9 mouse cellular contexts compared by ENCODE assay signal in genomic region chr8:115414061-115414473, GRCm38 (mm10).
DNase-seq lines count a peak whose midpoint lies in the region; ATAC-seq lines count a peak whose summit lies in the region.
"Had no signal": no experiment of that assay in that cellular context is flagged by ENCODE, and none has a peak within 500 bp of the region (broad histone marks: within the 10 kb centered on the region; RNA-seq: fewer than 3 reads in every experiment).

No protein-coding gene starts in this region.

- ATAC-seq in kidney, embryonic 16.5 days (ENCODE audit: low FRiP score, low TSS enrichment), result peak; percentile 91
- ATAC-seq in forebrain, embryonic 14.5 days, result peak; percentile 63
- ATAC-seq in intestine, embryonic 16.5 days, result peak; percentile 76

- H3K36me3 ChIP-seq in kidney, embryonic 16.5 days (ENCODE audit: insufficient read depth, low read length), result no peaks in the 10 kb centered on the region
- no peaks in the 10 kb centered on the region for H3K36me3 ChIP-seq in forebrain, embryonic 14.5 days (ENCODE audit: control insufficient read depth, insufficient read depth, low read length)
- H3K36me3 ChIP-seq in intestine, embryonic 16.5 days (ENCODE audit: control insufficient read depth, insufficient read depth, low read length), result no peaks in the 10 kb centered on the region

- H3K4me3 ChIP-seq in kidney, embryonic 16.5 days (ENCODE audit: low read length), result no peak overlapping the region
- no peak overlapping the region for H3K4me3 ChIP-seq in forebrain, embryonic 14.5 days (ENCODE audit: low read depth, low read length)
- no peak overlapping the region for H3K4me3 ChIP-seq in intestine, embryonic 16.5 days (ENCODE audit: low read length)
- H3K4me3 ChIP-seq: myocyte had no signal

- peak overlapping the region; percentile 35; the same call in 1 of the 2 replicates for H3K27ac ChIP-seq in kidney, embryonic 16.5 days (ENCODE audit: low read length)
- H3K27ac ChIP-seq in forebrain, embryonic 14.5 days (ENCODE audit: low read depth, low read length), result no peak overlapping the region
- H3K27ac ChIP-seq in intestine, embryonic 16.5 days (ENCODE audit: low read length), result no peak overlapping the region

- H3K9ac ChIP-seq in kidney, embryonic 16.5 days (replicated peaks; ENCODE audit: low read length), result peak overlapping the region; percentile 36; the same call in 1 of the 2 replicates
- H3K9ac ChIP-seq in forebrain, embryonic 14.5 days (ENCODE audit: low read length), result no peak overlapping the region
- no peak overlapping the region for H3K9ac ChIP-seq in intestine, embryonic 16.5 days (ENCODE audit: low read depth, low read length)

- no peaks in the 10 kb centered on the region for H3K9me3 ChIP-seq in kidney, embryonic 16.5 days (ENCODE audit: low read length)
- H3K9me3 ChIP-seq in forebrain, embryonic 14.5 days (replicated peaks; ENCODE audit: control insufficient read depth, low read length), result no peaks in the 10 kb centered on the region
- no peaks in the 10 kb centered on the region for H3K9me3 ChIP-seq in intestine, embryonic 16.5 days (ENCODE audit: control insufficient read depth, low read length)

- H3K27me3 ChIP-seq in kidney, embryonic 16.5 days (ENCODE audit: insufficient read depth, low read length), result no peaks in the 10 kb centered on the region; the same call in 1 of the 2 replicates
- no peaks in the 10 kb centered on the region for H3K27me3 ChIP-seq in forebrain, embryonic 14.5 days (replicated peaks; ENCODE audit: control insufficient read depth, insufficient read depth, low read length)
- no peaks in the 10 kb centered on the region for H3K27me3 ChIP-seq in intestine, embryonic 16.5 days (replicated peaks; ENCODE audit: control insufficient read depth, insufficient read depth, low read length)

- 15% methylated on average over 7 of the region's 7 CpGs for WGBS in kidney, embryonic 16.5 days
- WGBS in forebrain, embryonic 14.5 days, result 2% methylated on average over 7 of the region's 7 CpGs
- 10% methylated on average over 7 of the region's 7 CpGs for WGBS in intestine, embryonic 16.5 days

- H3K4me2 ChIP-seq in kidney, embryonic 16.5 days (replicated peaks; ENCODE audit: low read depth, low read length), result no peak overlapping the region
- no peak overlapping the region for H3K4me2 ChIP-seq in forebrain, embryonic 14.5 days (ENCODE audit: low read length)
- H3K4me2 ChIP-seq in intestine, embryonic 16.5 days (ENCODE audit: low read depth, low read length), result no peak overlapping the region

- DNase-seq in kidney, adult 8-10 months, result no peak
- DNase-seq in T-cell, adult 2 months (ENCODE audit: low spot score), result peak; percentile 20
- peak; percentile 50 for DNase-seq in forebrain, embryonic 14.5 days (ENCODE audit: low spot score)
- peak; percentile 29 for DNase-seq in lung, postnatal 36 days
- peak; percentile 62 to 65 for DNase-seq in spleen, adult 18-20 months
- no peak for DNase-seq in adipocyte (ENCODE audit: low spot score)

- peaks cover 5% of the 10 kb centered on the region for H3K4me1 ChIP-seq in kidney, embryonic 16.5 days (ENCODE audit: insufficient read depth, low read length)
- peaks cover 6% of the 10 kb centered on the region; the same call in 1 of the 2 replicates for H3K4me1 ChIP-seq in forebrain, embryonic 14.5 days (ENCODE audit: control insufficient read depth, insufficient read depth, low read length)
- peaks cover 8% of the 10 kb centered on the region for H3K4me1 ChIP-seq in intestine, embryonic 16.5 days (ENCODE audit: control insufficient read depth, insufficient read depth, low read length)

Comparison
In these comparisons a context has a peak if more than half of its experiments do, and no peak if none do; other contexts are left out.
1. DNase-seq: peak in T-cell, adult 2 months (single experiment), forebrain, embryonic 14.5 days (single experiment), lung, postnatal 36 days (single experiment) and spleen, adult 18-20 months (2 of 2); none in kidney, adult 8-10 months (0 of 2) and adipocyte (single experiment).
2. Peak in every context shown above with its lines, with median percentiles within 50 percentile points of each other: ATAC-seq.